Mouse (Mus musculus): ENCODE data around the gene Dynlt1c. TPM values are rescaled to one million over a fixed set of nuclear protein-coding genes. Genes with fewer than 3 reads are reported as not detected.
A peak's percentile ranks its signal among the peaks of the same experiment; 100 is the strongest.
"Not testable (repeated sequence)": the region's sequence is repeated elsewhere in the genome, so short reads cannot be mapped to it uniquely, and the experiment has no call there.

The Dynlt1c gene
- polyA plus RNA-seq, 1 experiment from 2014 or later = 25.8 TPM

- H3K4me3 ChIP-seq (ENCODE audit: low read depth, low read length); H3K9me3 ChIP-seq (replicated peaks; ENCODE audit: control insufficient read depth, low read length); H3K4me2 ChIP-seq; H3K4me1 ChIP-seq (ENCODE audit: control insufficient read depth, insufficient read depth, low read length); H3K36me3 ChIP-seq (ENCODE audit: control insufficient read depth, insufficient read depth, low read length); H3K27me3 ChIP-seq (ENCODE audit: control insufficient read depth, insufficient read depth, low read length); H3K27ac ChIP-seq (ENCODE audit: low read depth, low read length); ATAC-seq (replicated peaks; ENCODE audit: insufficient number of reproducible peaks, low FRiP score, low TSS enrichment); H3K9ac ChIP-seq (ENCODE audit: low read depth, low read length): not testable (repeated sequence)
- 80% methylated on average over 8 of the region's 9 CpGs for WGBS (ENCODE audit: insufficient replicate concordance)
Observed at GRCm38 (mm10) chr17:6644210-6644609, 42.7 kb downstream of the Dynlt1c start.

GRCm38 (mm10) chr17:6644673-6645072, 43.2 kb downstream of the Dynlt1c start:
- not testable (repeated sequence) for H3K27ac ChIP-seq (ENCODE audit: low read depth, low read length); H3K4me1 ChIP-seq (ENCODE audit: control insufficient read depth, insufficient read depth, low read length); H3K4me3 ChIP-seq (ENCODE audit: low read depth, low read length); H3K9ac ChIP-seq (ENCODE audit: low read depth, low read length); H3K9me3 ChIP-seq (replicated peaks; ENCODE audit: control insufficient read depth, low read length); H3K36me3 ChIP-seq (ENCODE audit: control insufficient read depth, insufficient read depth, low read length); ATAC-seq (replicated peaks; ENCODE audit: insufficient number of reproducible peaks, low FRiP score, low TSS enrichment); H3K4me2 ChIP-seq; H3K27me3 ChIP-seq (ENCODE audit: control insufficient read depth, insufficient read depth, low read length)
- WGBS (ENCODE audit: insufficient replicate concordance) = 72% methylated on average over 4 of the region's 4 CpGs

- not testable (repeated sequence) for H3K9ac ChIP-seq (ENCODE audit: low read depth, low read length); H3K4me2 ChIP-seq; H3K27me3 ChIP-seq (ENCODE audit: control insufficient read depth, insufficient read depth, low read length); H3K36me3 ChIP-seq (ENCODE audit: control insufficient read depth, insufficient read depth, low read length); H3K4me1 ChIP-seq (ENCODE audit: control insufficient read depth, insufficient read depth, low read length); H3K9me3 ChIP-seq (replicated peaks; ENCODE audit: control insufficient read depth, low read length); H3K4me3 ChIP-seq (ENCODE audit: low read depth, low read length); ATAC-seq (replicated peaks; ENCODE audit: insufficient number of reproducible peaks, low FRiP score, low TSS enrichment); H3K27ac ChIP-seq (ENCODE audit: low read depth, low read length)
- 78% methylated on average over 2 of the region's 4 CpGs for WGBS (ENCODE audit: insufficient replicate concordance)
Observed at GRCm38 (mm10) chr17:6645668-6646067, 44.2 kb downstream of the Dynlt1c start.

GRCm38 (mm10) chr17:6646841-6647240, 45.4 kb downstream of the Dynlt1c start:
- not testable (repeated sequence) for H3K27me3 ChIP-seq (ENCODE audit: control insufficient read depth, insufficient read depth, low read length); H3K9me3 ChIP-seq (replicated peaks; ENCODE audit: control insufficient read depth, low read length); H3K9ac ChIP-seq (ENCODE audit: low read depth, low read length); H3K4me3 ChIP-seq (ENCODE audit: low read depth, low read length); H3K4me2 ChIP-seq; H3K4me1 ChIP-seq (ENCODE audit: control insufficient read depth, insufficient read depth, low read length); H3K36me3 ChIP-seq (ENCODE audit: control insufficient read depth, insufficient read depth, low read length); ATAC-seq (replicated peaks; ENCODE audit: insufficient number of reproducible peaks, low FRiP score, low TSS enrichment); H3K27ac ChIP-seq (ENCODE audit: low read depth, low read length)
- WGBS (ENCODE audit: insufficient replicate concordance) = 98% methylated on average over 8 of the region's 8 CpGs

GRCm38 (mm10) chr17:6647452-6647851, 46.0 kb downstream of the Dynlt1c start:
- H3K4me1 ChIP-seq (ENCODE audit: control insufficient read depth, insufficient read depth, low read length); H3K9me3 ChIP-seq (replicated peaks; ENCODE audit: control insufficient read depth, low read length); H3K27ac ChIP-seq (ENCODE audit: low read depth, low read length); H3K4me2 ChIP-seq; H3K4me3 ChIP-seq (ENCODE audit: low read depth, low read length); H3K9ac ChIP-seq (ENCODE audit: low read depth, low read length); ATAC-seq (replicated peaks; ENCODE audit: insufficient number of reproducible peaks, low FRiP score, low TSS enrichment); H3K27me3 ChIP-seq (ENCODE audit: control insufficient read depth, insufficient read depth, low read length); H3K36me3 ChIP-seq (ENCODE audit: control insufficient read depth, insufficient read depth, low read length): not testable (repeated sequence)
- WGBS (ENCODE audit: insufficient replicate concordance) = 89% methylated on average over 3 of the region's 3 CpGs

- H3K27ac ChIP-seq (ENCODE audit: low read depth, low read length); H3K4me2 ChIP-seq; H3K36me3 ChIP-seq (ENCODE audit: control insufficient read depth, insufficient read depth, low read length); H3K9me3 ChIP-seq (replicated peaks; ENCODE audit: control insufficient read depth, low read length); H3K4me1 ChIP-seq (ENCODE audit: control insufficient read depth, insufficient read depth, low read length); ATAC-seq (replicated peaks; ENCODE audit: insufficient number of reproducible peaks, low FRiP score, low TSS enrichment); H3K4me3 ChIP-seq (ENCODE audit: low read depth, low read length); H3K27me3 ChIP-seq (ENCODE audit: control insufficient read depth, insufficient read depth, low read length); H3K9ac ChIP-seq (ENCODE audit: low read depth, low read length): not testable (repeated sequence)
- 82% methylated on average over 3 of the region's 7 CpGs for WGBS (ENCODE audit: insufficient replicate concordance)
Observed at GRCm38 (mm10) chr17:6650904-6651565, 49.6 kb downstream of the Dynlt1c start.

GRCm38 (mm10) chr17:6653341-6653946, 52.0 kb downstream of the Dynlt1c start:
- not testable (repeated sequence) for ATAC-seq (replicated peaks; ENCODE audit: insufficient number of reproducible peaks, low FRiP score, low TSS enrichment); H3K9ac ChIP-seq (ENCODE audit: low read depth, low read length); H3K27me3 ChIP-seq (ENCODE audit: control insufficient read depth, insufficient read depth, low read length); H3K27ac ChIP-seq (ENCODE audit: low read depth, low read length); H3K4me3 ChIP-seq (ENCODE audit: low read depth, low read length); H3K4me1 ChIP-seq (ENCODE audit: control insufficient read depth, insufficient read depth, low read length); H3K4me2 ChIP-seq; H3K36me3 ChIP-seq (ENCODE audit: control insufficient read depth, insufficient read depth, low read length); H3K9me3 ChIP-seq (replicated peaks; ENCODE audit: control insufficient read depth, low read length)
- 80% methylated on average over 4 of the region's 5 CpGs for WGBS (ENCODE audit: insufficient replicate concordance)

- peak; percentile 86 for ATAC-seq (replicated peaks; ENCODE audit: insufficient number of reproducible peaks, low FRiP score, low TSS enrichment)
- under 1% methylated on average over 34 of the region's 36 CpGs for whole genome bisulfite sequencing (ENCODE audit: insufficient replicate concordance)
Observed at GRCm38 (mm10) chr17:6655087-6655511, 53.6 kb downstream of the Dynlt1c start.

More at GRCm38 (mm10) chr17:6655087-6655511, 53.6 kb downstream of the Dynlt1c start:
- H3K9ac ChIP-seq (ENCODE audit: low read depth, low read length) = peak overlapping the region; percentile 69
- peak overlapping the region; percentile 68 for H3K27ac ChIP-seq (ENCODE audit: low read depth, low read length)
- H3K4me1 ChIP-seq (ENCODE audit: control insufficient read depth, insufficient read depth, low read length); H3K9me3 ChIP-seq (replicated peaks; ENCODE audit: control insufficient read depth, low read length); H3K36me3 ChIP-seq (ENCODE audit: control insufficient read depth, insufficient read depth, low read length); H3K27me3 ChIP-seq (ENCODE audit: control insufficient read depth, insufficient read depth, low read length): not testable (repeated sequence)
- peak overlapping the region; percentile 64 for H3K4me2 ChIP-seq
- peak overlapping the region; percentile 51 for H3K4me3 ChIP-seq (ENCODE audit: low read depth, low read length)
